Mouse (Mus musculus) heart, postnatal 0 days (tissue): Measurements from ENCODE around the gene Mindy4.

Source experiments
- CTCF ChIP-seq: IDR thresholded peaks from 2 replicates; pipeline ENCODE4 v1.5.1; 2016; ENCODE audit warnings: antibody characterized with exemption, control low read depth, low read depth
- EP300 ChIP-seq: IDR thresholded peaks from 2 replicates; pipeline ENCODE4 v1.6.1; 2016; ENCODE audit warnings: antibody characterized with exemption, low read depth

GRCm38 (mm10) chr6:55318597-55318996, 115.4 kb downstream of the Mindy4 start:
- TF ChIP-seq EP300 = no peak
- TF ChIP-seq CTCF = no peak
